Mouse (Mus musculus) CD8-positive naive resting alpha-beta T cell, adult 2 months (primary cell): ENCODE measurements around the gene Wsb2.
"Not testable (repeated sequence)": the region's sequence is repeated elsewhere in the genome, so short reads cannot be mapped to it uniquely, and the experiment has no call there.

Experiments
- DNase-seq, 2 experiments: peaks; one replicate each; pipeline ENCODE4 v3.0.0; 2022; ENCODE audit warnings: low read depth in 2 of 2, low spot score in 2 of 2

The Wsb2 gene

DNA sequence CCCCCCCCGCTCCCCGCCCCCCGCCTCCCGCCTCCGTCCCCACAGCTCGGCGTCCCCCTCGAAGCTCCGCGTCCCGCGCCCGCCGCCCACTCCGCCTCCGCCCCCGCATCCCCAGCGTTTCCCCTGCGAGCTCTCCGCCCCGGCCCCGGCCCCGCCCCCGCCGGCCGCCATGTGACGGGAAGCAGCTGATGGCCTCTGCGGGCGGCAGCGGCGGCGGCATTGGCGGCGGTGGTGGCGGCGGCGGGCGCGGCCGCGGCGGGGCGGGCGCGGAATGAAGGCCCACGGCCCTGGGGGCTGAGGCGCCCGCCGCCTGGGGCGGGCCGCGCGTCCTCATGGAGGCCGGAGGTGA lies at the start of gene Wsb2:
Gene Wsb2, plus strand, starts transcription at position 176 of the 349 bp plus-strand sequence.
- peak; percentile 48 to 52 for DNase-seq

DNA sequence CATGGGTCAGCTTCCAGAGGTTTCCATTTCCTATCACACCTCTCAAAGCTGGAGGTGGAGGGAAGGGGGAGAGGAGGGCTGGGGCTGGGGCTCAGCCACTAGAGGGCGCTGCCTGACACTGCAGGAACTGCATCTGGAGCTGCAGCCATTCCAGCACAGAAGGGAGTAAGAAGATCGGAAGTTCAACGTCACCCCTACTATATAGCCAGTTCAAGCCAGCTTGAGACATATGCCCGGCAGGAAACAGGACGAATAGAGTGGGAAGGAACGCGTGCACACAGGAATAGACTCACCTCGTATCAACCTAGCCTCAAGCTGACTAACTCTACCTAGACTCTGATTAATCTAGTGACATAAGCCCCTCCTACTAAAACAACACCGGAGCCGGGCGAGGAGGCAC lies 49.4 kb upstream of the Wsb2 start:
- peak; percentile 57 to 61 for DNase-seq

DNA sequence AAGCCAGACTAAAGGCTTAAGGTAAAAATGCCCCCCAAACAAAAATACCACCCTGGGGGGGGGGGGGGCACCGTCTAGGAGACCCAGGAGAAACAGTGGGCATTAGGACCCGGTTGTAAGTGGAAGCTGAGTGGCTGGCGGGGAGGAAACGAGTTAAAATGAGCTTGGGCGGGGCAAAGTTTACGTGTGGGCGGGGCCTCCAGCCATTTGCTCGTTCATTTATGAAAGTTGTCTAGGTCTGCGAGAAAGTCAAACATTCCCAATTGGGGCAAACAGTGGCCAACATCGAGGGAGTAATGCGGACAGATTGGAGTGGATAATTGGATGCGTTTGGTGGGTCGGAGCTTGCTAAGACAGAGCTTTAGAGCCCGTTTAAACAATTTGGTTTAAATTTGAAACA lies 43.7 kb upstream of the Wsb2 start:
- no peak for DNase-seq

DNA sequence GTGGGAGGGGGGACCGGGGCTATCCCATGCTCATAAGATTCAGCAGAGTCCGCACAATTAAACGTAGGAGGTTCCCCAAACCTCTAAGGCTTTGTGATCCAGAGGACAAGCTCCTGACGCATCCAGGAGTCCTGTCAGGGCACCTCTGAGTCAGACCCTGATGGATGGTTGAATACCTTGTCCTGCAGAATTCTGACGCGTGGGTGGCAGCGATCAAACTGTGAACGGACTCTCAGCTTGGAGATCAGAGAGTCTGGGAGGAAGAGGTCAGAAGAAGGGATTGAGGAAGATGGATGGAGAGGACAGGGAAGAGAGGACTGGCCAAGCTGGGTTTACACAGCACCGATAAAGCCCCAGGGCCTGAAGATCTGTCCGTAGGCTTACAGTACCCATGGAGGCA lies 43.2 kb upstream of the Wsb2 start:
- no peak for DNase-seq

DNA sequence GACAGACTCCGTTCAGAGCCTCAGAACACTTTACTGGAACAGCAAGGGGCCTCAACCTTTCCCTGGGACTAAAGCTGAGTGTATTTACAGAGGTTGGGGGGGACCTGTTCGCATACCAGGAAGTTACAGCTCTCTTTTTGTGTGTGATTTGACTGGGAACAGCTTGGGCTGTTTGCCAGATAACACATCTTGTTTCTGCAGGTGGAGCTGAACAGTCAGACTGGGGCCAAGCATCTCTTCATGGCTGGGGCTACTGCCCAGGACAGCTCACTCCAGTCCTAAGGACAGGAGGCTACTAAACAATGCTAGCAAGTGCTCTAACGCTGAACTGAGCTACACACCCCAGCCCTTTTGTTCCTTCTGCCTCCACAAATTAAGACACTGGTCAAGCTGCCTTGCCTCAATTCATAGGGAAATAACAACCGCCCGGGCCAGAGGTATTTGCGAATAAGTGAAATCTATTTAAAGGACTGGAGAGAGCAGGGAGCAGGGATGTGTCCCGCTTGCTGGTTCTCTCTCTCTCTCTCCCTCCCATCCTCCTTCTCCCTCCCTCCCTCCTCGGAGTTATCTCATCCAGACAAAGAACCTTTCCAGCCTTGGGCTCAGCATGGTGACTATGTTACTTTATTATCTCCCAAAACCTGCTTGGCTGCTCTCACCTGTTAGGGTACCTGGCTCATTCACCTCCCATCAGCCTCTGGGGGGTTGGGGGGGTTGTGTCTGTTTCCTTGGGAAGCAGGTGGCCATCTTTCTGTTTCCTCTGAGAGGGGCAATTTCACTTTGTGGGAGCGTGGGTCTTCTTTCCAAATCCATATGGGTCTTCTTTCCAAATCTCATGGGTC lies 42.3 kb upstream of the Wsb2 start:
- no peak for DNase-seq

DNA sequence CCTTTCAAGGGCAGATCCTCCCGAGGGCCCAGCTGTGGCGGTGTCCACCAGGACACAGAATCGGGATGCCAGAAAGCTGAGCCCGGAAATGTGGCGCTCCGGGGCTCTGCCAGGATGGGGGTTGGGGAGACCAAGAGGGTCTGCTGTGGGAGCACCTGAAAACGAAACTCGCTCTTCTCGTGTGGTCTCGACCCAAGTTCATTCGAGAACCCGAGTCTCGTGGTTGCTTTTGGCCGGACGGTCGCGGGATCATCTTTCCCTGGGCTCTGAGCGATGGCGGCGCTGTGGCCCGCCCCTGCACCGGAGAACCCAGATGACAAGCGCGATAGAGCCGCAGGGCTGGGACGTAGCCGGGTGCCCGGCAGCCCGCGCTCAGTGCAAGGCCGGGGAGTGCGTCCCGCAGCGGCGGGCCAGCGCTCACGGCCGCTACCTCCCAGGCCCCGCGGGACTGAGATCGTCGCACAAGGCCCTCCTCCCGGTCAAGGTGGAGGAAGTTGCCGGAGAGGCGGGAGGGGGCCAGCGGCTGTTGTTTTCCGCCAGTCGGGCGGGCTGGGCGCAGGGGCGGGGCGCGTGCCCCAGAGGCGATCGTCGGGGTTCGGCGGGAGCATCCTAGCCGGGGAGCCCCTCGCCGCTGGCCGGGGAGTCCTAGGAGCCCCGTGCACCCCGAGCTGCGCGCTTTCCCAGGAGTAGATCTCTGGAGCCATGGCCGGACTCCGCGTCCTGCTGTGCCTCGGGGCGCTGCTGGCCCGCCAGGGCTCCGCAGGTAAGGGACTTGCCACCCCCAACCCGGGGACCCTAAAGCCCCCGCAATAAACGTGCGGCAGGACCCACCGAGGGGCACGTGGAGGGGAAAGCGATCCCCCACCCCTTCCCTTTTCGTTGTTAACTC lies 38.1 kb upstream of the Wsb2 start, which contains the start of gene Vsig10:
Gene Vsig10, plus strand, starts transcription at position 343 of the 889 bp plus-strand sequence.
- peak in 1 of 2 experiments; percentile 5 for DNase-seq

DNA sequence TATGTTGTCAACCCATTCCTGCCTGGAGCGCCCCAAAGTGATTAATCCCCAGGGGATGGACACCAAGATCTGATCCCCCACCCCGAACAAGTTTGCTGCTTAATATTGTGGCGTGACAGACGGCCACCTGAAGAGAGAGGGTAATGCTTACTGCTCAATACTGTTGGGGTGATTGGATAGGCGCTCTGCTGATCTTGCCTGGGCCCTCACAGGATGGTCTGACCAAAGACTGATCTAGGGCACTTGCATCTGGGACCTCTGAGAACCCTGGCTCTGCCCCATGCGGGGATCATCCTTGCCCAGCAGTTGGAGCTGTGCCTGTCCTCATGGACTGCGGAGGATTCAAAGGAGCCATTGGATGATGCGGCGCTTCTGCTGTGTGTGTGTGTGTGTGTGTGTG lies 33.4 kb upstream of the Wsb2 start:
- no peak for DNase-seq

DNA sequence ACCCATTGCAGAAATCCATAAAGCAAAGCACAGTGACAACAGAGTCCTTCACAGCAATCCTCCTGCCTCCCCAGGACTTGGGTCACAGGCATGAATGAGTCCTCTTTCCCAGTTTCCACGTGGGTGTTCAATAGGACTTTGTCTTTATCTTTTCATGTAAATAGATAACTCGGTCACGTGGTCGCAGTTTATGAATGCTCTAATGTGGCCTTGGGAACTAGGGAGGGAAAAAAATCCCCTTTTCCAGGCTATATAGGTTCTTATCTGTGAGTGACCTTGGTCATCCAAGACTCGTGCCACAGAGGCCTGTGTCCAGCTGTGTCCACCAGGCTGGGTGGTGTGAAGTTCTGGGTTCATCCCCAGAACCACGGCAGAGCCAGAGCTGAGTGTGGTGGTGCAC lies 30.7 kb upstream of the Wsb2 start:
- DNase-seq, result no peak

DNA sequence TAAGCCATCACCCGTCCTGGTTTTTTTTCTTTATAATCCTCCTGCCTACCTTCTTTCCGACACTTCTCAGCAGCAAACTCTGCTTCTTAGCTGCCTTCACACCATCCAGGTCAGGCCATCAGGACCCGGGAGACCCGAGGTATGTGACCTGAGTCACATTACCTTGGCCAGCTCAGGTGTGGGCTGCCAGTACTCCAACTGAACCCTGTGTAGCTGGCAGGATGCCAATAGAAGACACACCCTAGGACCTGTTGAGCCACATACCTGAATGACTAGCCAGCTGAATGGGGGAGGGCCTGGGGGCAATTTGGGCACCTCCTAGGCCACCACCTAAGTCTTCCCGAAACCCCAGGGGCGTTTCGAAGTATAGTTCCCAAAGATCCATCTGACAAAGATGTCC lies 26.6 kb upstream of the Wsb2 start:
- no peak for DNase-seq

DNA sequence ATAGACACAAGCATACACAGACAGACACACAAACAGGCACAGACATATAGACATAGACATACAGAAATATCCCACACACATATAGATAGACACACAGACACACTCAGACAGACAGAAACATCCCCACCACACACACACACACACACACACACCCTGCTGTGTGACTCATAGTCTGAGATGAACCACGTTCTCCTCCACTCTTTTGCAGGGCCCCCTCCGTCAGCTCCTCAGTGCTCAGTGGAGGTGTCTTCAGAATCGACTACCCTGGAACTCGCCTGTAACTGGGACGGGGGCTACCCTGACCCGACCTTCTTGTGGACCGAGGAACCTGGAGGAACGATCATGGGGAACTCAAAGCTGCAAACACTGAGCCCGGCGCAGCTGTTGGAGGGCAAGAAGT lies 19.1 kb upstream of the Wsb2 start:
- no peak for DNase-seq

DNA sequence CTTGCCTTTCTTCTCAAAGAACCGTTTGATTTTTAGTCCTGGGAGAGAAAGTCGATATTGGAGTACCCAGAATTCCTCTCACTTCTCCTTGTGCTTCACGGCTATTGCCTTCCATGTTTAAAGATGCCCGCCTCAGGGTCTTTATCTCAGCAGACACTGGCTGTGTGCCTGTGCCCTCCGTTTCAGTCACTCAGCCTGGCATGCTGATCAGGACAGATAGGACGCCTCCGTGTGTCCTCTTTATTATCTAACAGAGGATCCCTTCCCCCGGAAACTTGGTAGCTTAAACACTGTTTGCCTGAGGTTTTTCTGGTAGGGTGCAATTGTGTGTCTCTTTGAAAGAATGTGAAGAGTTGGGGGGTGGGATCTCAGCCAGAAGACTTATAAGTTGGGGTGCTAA lies 18.6 kb upstream of the Wsb2 start:
- no peak for DNase-seq

DNA sequence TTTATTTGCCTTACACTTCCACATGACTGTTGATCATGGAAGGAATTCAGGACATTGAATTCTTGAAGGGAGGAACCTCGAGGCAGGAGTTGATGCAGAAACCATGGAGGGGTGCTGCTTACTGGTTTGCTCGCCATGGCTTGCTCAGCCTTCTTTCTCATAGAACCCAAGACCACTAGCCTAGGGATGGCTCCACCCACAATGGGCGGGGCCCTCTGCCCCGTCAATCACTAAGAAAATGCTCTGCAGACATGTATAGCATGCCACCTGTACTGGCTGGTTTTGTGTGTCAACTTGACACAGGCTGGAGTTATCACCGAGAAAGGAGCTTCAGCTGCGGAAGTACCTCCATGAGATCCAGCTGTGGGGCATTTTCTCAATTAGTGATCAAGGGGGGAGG lies 17.0 kb upstream of the Wsb2 start:
- DNase-seq, result no peak

DNA sequence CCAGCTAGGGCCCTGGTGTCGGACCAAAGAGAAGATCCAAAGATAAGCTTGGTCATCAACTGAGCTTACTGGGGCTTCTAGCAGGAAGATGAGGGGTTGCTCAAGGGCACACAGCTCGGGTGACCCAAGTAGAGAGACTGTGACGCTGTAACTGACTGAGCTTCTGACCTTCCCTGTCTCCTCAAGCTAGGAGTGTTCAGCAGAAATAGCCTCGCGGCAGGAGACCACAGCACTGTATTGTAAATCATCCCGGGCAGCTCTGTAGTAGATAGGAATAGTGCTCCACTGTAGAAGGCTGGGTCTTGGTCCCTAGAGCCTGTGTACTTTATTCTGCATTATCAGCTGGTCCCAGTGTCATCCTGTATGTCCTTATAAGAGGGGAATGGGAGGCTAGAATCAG lies 15.2 kb upstream of the Wsb2 start:
- DNase-seq, result no peak

DNA sequence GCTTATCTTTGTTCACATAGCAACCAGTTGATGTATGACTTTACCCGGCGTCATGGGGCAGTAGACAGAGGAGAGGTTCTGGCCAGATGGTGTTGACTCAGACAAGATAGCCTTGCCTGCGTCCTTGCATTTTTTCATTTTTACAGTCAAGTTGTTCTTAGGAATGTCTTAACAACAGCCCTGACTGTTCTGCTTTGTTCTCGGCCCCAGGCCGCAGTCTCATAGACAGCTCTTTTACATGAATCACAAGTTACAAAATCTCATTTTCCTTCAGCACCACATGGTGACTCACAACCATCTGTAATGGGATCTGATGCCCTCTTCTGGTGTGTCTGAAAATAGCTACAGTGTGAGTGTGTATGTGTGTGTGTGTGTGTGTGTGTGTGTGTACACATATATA lies 12.6 kb upstream of the Wsb2 start:
- DNase-seq, result not testable (repeated sequence)

DNA sequence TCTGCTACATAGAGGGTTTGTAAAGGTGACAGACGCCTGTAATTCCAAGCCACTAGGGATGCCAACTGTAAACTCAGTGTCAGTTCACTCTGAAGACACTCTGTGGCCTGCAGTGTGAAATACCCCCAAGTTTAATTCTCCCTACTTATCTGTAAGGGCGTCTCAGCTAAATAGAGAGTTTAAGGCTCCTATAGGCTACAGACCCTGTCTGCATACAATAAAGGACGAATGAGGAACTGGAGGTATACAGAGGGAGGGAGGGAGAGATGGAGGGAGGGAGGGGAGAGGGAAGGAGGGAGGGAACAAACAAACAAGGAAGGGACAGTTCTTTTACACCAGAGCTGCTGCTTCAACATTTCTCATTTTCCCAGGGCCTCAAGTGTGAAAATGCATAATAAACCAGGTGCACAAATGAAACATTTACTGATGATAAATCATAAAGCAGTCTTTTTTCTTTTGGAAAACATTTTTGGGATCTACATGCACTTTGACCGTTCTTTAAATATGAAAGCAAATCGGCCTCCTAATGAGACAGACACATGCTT lies 11.6 kb upstream of the Wsb2 start:
- DNase-seq, result no peak

DNA sequence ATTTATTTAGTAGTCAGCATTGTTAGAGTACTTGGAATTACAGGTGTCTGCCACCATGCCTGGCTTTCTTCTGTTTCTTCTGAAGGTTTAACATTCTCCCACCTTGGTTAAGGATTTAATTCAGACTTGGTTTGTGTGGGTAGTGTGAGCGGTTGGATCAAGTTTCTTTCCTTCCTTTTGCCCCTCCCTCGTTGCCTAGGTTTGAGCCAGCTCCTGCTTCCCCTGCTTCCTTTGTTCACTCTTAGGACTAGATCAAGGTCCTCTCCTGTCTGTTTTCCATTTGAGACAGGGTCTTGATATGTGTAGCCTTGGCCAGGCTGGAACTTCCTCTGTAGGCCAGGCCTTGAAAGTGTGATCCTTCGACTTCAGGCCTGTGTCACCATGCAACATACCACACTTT lies 10.8 kb upstream of the Wsb2 start:
- DNase-seq, result no peak

DNA sequence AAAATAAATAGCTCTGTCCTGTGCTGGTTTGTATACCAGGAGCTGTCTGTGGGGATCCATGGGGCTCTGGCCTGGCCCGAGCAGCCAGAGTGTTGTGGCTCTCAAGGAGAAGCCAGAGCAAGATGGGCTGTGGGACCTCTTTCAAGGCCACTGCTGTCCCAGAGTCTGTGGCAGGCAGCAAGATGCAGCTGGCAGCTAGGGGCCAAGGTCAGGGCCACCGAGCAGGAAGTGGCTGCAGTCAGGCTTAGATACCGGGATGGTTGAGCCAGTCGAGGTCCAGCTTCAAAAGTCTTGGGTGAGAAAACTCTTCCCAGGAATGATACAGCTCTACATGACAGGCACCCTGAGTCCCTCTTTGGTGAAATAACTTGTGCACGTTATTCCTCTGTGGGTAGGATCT lies 10.1 kb upstream of the Wsb2 start:
- DNase-seq, result no peak

DNA sequence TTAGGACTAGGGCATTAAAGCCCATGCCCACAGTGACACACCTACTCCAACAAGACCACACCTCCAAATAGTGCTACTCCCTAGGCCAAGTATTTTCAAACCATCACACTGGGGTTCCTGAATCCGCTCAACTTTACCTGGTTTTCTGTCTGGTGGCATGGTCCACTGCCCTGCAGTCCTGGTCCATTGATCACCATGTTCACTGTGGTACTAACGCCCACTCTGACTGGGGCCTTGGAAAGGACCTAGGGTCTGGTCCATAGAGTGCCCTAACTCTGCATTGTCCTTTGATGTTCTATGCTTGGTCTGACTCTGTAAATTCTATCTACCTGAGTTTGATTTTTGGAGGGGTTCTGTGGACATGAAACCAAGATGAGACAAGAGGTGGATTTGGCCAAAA lies 9.3 kb upstream of the Wsb2 start:
- DNase-seq, result no peak

DNA sequence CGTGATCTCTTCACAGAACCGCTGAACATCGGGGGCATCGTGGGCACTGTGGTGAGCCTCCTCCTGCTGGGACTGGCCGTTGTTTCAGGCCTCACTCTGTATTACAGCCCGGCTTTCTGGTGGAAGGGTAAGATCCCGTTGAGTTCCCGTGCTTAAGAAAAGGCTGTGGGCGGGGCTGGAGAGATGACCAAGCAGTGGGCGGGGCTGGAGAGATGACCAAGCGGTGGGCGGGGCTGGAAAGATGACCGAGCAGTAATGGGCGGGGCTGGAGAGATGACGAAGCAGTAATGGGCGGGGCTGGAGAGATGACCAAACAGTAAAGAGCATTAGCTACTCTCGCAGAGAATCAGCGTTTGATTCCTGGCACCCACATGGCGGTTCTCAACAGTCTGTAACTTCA lies 8.8 kb upstream of the Wsb2 start:
- DNase-seq, result no peak

DNA sequence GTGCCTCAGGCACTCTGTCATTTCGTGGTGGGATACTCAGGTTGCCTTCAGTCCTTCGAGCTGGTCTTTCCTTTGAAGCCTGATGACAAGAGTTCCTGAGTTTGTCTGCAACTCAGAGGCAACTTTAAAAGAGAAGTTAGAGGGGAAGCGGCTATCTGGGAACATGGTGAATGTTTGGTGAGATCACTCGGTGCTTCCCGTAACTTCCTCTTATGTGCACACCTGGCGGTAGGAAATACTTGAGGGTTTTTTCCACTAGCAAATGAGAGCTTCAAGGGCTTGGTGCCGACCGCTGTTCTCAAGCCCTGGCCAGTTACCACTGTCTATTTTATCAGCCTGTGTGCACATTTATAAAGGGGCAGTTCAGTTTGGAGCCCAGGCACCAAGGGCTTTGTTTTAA lies 3.0 kb upstream of the Wsb2 start:
- no peak for DNase-seq

DNA sequence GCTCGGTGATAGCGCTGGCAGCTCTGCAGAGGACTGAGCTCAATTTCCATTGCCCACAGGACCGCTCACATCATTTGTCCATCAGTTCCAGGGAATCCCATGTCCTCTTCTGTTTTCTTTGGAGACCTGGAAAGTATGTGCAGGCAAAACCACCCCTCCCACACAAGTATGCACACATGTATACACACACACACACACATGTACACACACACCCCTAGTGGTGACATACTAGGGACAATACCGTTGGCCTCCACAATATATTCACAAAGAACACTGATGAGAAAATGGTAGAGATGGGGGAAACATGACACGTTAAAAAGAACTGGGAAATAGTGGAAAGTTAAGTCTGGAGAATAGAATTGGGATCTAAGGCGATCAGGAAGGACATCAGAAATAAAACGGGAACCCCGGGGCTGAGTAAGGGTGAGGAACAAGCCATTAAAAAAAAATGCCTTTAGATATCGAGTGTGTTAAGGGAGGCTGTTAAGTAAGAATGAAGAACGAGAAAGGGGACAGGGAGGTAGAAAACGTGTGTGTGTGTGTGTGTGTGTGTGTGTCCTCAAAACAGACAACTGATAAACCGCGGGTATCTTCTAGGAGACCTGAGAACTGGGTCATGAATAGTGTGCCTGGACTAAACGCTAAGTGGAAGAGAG lies 1.3 kb upstream of the Wsb2 start:
- peak in 1 of 2 experiments; percentile 2 for DNase-seq
